Mouse (Mus musculus) bone marrow macrophage, adult 2 months (primary cell): Measurements from ENCODE around the gene Rab21. TPM values are rescaled to one million over a fixed set of nuclear protein-coding genes. Genes with fewer than 3 reads are reported as not detected.
A peak's percentile ranks its signal among the peaks of the same experiment; 100 is the strongest.
"Not testable (repeated sequence)": the region's sequence is repeated elsewhere in the genome, so short reads cannot be mapped to it uniquely, and the experiment has no call there.

Experiments used
- H3K27ac ChIP-seq: 2 replicates; pipeline ENCODE4 v1.5.1; 2012; ENCODE audit warnings: low read depth, low read length; ENCODE audit not compliant: insufficient read depth
- H3K4me1 ChIP-seq: 2 replicates; pipeline ENCODE4 v1.6.1; 2012; ENCODE audit warnings: low read length; ENCODE audit not compliant: control insufficient read depth, insufficient read depth
- H3K4me3 ChIP-seq: 2 replicates; pipeline ENCODE4 v1.5.1; 2012; ENCODE audit warnings: mild to moderate bottlenecking, low read length, moderate library complexity; ENCODE audit not compliant: insufficient read depth
- CTCF ChIP-seq: IDR thresholded peaks from 2 replicates; pipeline ENCODE4 v1.5.1; 2012; ENCODE audit warnings: low read depth, mild to moderate bottlenecking, low read length, moderate library complexity
- POLR2A ChIP-seq: IDR thresholded peaks from 2 replicates; pipeline ENCODE4 v1.6.1; 2012; ENCODE audit warnings: mild to moderate bottlenecking, low read depth, low read length, borderline replicate concordance
- polyA plus RNA-seq: library from polyadenylated mRNA; stranded (reverse); fragments of >200 nt; gene quantifications from 2 replicates; pipeline ENCODE4 v1.2.4, GENCODE M21; 2012; ENCODE audit not compliant: missing spikeins, insufficient read depth, insufficient read length

The Rab21 gene
- polyA plus RNA-seq, 1 experiment = 59.1 TPM

DNA sequence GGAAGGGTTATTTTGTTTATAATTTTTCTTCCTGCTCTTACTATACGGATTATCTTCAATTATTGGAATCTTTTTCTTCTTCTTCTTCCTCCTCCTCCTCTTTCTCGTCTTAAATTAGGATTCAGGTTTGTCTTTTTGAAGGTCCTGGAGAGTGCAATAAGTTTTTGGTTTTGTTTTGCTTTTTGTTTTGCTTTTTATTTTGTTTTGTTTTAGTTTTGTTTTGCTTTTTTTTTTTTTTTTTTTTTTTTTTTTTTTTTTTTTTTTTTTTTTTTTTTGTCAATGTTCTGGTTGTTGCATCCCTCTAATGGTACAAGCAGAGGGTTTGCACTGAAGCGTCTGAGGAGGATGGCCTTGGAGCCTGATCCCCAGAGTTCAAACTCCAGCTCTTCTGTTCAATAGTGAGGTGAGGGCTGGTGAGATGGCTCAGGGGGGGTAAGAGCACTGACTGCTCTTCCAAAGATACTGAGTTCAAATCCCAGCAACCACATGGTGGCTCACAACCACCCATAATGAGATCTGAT lies 13.7 kb upstream of the Rab21 start:
- peak overlapping the region; percentile 29; the same call in 1 of the 2 replicates for H3K27ac ChIP-seq
- no peak overlapping the region for H3K4me3 ChIP-seq
- peaks cover 38% of the 10 kb centered on the region for H3K4me1 ChIP-seq
- TF ChIP-seq CTCF (no peak), POLR2A (no peak)

DNA sequence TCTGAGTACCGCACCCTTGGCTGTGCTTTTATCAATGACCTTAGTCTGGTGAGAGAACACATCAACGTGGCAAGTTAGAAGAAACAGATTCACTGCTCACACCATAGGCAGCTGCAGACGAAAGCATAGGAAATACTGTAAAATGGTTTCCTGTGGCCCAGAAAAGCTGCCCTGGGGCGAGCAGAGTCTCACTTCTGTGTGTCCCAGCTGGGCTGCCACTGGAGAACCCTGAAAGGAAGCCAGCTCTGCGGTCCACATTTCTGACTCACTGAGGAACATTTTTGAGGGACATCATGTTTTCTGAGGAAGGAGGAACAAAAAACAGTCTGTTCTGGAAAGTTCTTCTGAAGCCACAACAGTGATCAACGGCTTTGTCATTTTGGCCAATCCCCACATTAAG lies 13.1 kb upstream of the Rab21 start:
- Histone ChIP-seq H3K27ac (peak overlapping the region; percentile 89), H3K4me3 (no peak overlapping the region), H3K4me1 (peaks cover 34% of the 10 kb centered on the region)
- TF ChIP-seq CTCF (no peak), POLR2A (no peak)

DNA sequence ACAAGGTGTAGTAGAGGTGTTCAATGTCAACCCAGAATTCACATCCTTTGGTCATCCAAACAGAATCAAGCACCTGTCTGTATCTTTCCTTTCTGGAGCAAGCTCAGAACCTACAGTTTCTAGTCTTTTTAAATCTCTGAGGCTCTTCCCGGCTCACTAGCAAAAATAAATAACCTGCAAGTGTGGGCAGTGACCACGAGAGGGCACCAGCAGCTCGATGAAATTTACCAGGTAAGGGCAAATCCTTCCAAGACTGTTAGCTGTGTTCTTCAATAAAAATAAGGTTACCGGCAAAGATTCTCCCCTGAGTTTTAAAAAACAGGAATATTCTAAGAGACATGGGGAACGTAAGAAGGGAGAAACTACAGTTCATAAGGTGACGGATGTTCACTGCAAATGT lies 7.9 kb upstream of the Rab21 start:
- Histone ChIP-seq H3K27ac (no peak overlapping the region), H3K4me3 (no peak overlapping the region), H3K4me1 (peaks cover 20% of the 10 kb centered on the region)
- TF ChIP-seq POLR2A (no peak), CTCF (peak; percentile 39; the same call in 1 of the 2 replicates)

DNA sequence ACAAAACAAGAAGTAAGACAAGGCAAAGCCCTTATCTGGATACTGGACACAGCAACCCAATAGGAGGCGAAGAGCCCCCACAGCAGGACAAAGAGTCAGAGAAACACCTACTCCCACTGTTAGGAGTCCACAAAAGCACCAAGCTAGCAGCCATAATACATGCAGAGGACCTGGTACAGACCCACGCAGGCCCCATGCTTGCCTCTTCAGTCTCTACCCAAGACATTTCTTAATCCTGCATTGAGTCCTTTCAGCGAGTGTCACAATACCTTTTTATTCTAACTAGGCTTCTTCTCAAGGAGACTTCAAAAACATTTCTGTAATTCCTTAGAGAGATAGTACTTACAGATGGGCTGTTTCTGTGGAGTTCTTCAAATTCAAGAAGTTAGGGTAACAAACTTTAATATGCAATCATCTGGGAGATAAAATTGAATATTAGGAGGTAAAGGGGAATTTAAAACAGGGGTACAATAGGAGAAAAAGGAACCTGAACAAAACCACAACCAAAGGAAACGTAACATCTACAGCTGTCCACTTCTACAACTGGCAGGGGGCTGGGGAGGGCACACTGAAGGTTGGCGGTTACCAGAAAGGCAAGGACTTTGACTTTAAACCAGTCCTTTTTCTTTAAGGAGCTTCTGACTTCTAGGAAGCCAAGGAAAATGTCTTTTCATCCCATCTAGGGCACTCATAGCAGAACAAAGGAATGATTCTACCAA lies 6.1 kb upstream of the Rab21 start:
- Histone ChIP-seq H3K4me3 (no peak overlapping the region), H3K27ac (no peak overlapping the region), H3K4me1 (peaks cover 12% of the 10 kb centered on the region)
- TF ChIP-seq POLR2A = no peak

DNA sequence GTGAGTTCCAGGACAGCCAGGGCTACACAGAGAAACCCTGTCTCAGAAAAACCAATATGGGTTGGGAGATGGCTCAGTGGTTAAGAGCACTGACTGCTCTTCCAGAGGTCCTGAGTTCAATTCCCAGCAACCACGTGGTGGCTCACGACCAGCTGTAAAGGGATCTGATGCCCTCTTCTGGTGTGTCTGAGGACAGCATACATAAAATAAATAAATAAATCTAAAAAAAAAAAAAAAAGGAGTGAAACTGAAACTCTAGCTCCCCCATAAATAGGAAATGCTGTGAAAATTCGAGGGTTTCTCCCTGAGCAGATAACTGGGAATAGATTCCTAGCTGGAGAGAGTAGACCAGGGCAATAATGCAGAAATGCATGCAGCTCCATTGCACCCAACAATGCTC lies 3.0 kb upstream of the Rab21 start:
- H3K4me3 ChIP-seq, H3K27ac ChIP-seq: not testable (repeated sequence)
- peaks cover 20% of the 10 kb centered on the region for H3K4me1 ChIP-seq

DNA sequence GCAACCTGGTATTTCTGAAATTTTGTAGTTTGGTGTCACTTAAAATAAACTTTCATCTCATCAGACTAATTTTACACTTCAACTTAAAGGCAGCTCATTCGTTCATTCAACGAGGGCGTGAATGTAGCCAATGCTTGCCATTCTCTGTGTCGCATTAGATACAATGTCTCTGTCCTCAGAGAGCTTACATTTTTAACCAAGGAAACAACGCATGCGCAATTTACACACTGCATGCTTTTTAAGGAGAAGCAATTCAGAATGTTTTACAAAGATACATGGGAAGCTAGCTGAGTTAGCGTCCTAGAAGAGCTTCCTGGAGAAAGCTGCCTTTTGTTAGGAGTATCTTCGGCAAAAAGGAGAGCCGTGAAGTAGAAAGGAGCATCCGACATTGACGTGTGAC lies 919 bp upstream of the Rab21 start:
- Histone ChIP-seq H3K4me1 (peaks cover 33% of the 10 kb centered on the region), H3K4me3 (peak overlapping the region; percentile 89; the same call in 1 of the 2 replicates), H3K27ac (peak overlapping the region; percentile 92; the same call in 1 of the 2 replicates)
- TF ChIP-seq POLR2A (no peak), CTCF (no peak)

DNA sequence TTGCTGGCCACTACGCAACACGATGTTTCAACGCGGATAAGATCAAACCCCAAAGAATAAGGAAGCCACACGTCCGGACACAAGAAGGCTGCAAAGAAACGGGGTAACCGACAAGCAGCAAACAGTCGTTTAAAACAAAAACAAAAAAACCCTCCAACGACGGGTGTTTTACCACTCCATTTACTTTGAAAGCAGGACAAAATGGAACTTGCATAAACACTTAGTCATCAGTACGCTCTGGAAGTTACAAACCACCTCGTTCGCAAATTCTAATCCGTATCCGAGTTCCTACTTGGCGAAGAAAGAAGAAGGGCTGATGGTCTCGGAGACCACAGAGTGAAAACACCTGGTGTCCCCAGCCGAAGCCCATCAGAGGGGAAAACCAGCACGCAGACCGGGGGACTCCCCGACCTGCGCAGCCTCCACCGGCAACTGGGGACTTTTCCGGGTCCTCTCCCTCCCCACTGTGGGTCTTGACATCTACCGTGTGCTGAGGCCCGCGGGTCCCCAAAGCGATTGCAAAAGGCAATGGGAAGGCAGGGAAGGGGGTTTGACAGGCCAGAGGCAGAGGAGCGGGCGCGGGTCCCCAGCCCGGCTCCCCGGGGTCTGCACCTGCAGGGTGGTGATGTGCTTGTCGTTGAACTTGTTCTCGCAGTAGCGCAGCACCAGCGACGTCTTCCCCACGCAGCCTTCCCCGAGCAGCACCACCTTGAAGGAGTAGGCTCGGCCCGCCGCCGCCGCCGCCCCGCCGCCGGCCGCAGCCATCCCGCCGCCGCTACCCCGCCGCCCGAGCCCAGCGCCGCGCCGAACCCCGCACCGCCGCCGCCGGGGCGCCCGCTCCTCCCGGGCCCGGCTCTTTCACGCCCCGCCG lies 577 bp downstream of the Rab21 start:
- Histone ChIP-seq H3K4me3 (peak overlapping the region; percentile 89), H3K4me1 (peaks cover 46% of the 10 kb centered on the region), H3K27ac (peak overlapping the region; percentile 92)
- no peak for TF ChIP-seq POLR2A
- TF ChIP-seq CTCF = no peak

DNA sequence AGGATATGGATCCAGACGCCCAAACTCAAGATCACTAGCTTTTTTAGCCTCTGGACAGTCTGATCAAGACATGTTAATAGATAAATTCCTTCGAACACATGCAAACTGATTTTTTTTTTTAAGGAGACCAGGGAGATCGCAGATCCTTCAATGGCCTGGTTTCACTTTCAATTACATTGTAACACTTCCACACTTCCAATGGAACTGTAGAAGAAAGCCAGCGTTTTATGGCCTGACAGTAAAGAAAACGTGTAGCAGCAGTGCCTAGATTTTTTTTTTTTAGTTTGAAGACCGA lies 1.2 kb downstream of the Rab21 start:
- peak overlapping the region; percentile 89 for H3K4me3 ChIP-seq
- H3K27ac ChIP-seq = peak overlapping the region; percentile 92
- TF ChIP-seq CTCF = no peak
- TF ChIP-seq POLR2A = no peak
- peaks cover 49% of the 10 kb centered on the region for H3K4me1 ChIP-seq

DNA sequence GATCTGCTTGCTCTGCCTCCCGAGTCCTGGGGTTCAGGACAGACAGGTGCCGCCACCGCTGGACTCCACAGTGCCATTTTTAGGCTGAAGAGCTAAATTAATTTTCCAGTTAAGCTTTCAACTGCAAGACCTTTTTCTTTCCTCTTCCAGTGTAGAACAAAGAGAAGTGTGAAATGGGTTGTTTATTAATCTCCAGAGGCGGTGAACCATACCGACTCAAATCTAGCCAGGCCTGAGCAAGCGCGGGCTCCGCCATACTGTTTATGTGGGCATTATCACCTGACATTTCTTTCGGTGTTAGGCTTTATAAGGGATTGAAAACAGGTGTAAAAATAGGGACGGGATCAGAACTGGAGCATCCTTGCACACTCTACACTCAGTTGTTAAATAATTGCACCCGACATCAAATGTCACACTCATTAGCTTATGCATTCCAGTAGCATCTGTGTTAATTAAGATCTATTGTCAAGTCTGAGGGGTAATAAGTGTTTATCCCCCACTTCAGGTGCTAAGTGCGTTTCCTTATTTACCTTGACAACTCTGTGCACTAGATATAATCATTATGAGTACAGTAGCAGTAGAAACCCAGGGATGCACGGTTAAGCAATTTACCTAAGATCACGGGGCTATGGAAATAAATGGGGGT lies 1.6 kb downstream of the Rab21 start:
- H3K4me3 ChIP-seq = peak overlapping the region; percentile 89
- TF ChIP-seq POLR2A (no peak), CTCF (no peak)
- H3K27ac ChIP-seq = peak overlapping the region; percentile 92
- peaks cover 48% of the 10 kb centered on the region for H3K4me1 ChIP-seq

DNA sequence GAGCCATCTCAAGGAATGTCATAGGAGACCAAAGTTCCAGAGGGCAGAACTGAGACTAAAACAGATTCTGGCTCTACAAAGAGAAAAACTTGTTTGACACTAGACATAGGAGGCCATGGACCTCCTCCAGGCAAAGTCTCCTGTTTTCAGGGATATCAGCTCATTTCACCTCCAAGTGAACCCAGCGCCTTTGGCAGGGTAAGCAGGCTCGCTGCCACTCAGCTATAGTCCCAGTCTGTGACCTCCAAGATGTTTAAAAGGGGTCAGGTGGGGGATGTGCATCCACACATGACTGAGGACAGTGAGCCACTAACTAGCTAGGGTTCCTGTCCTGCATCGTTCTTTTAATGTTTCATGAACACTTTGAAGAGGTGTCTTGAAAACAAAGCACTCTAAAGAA lies 2.7 kb downstream of the Rab21 start:
- Histone ChIP-seq H3K4me3 (no peak overlapping the region), H3K27ac (no peak overlapping the region), H3K4me1 (peaks cover 45% of the 10 kb centered on the region)
- TF ChIP-seq POLR2A (no peak), CTCF (no peak)
